Mouse (Mus musculus) C3H10T1/2 (cell line): ENCODE results near the gene Wbp1. TPM values are rescaled to one million over a fixed set of nuclear protein-coding genes. Genes with fewer than 3 reads are reported as not detected.

Source experiments
- polyA plus RNA-seq, 2 experiments: library from polyadenylated mRNA; unstranded; fragments of >200 nt; fragmentation: generic; extraction: Trizol; gene quantifications; one replicate each; pipeline ENCODE4 v1.2.1; 2012; ENCODE audit warnings: missing spikeins in 2 of 2

Gene Wbp1
- 100 to 1,000 TPM in 1 of 2 experiments, 10 to 100 TPM in 1; 83.4 to 162 TPM for polyA plus RNA-seq

DNA sequence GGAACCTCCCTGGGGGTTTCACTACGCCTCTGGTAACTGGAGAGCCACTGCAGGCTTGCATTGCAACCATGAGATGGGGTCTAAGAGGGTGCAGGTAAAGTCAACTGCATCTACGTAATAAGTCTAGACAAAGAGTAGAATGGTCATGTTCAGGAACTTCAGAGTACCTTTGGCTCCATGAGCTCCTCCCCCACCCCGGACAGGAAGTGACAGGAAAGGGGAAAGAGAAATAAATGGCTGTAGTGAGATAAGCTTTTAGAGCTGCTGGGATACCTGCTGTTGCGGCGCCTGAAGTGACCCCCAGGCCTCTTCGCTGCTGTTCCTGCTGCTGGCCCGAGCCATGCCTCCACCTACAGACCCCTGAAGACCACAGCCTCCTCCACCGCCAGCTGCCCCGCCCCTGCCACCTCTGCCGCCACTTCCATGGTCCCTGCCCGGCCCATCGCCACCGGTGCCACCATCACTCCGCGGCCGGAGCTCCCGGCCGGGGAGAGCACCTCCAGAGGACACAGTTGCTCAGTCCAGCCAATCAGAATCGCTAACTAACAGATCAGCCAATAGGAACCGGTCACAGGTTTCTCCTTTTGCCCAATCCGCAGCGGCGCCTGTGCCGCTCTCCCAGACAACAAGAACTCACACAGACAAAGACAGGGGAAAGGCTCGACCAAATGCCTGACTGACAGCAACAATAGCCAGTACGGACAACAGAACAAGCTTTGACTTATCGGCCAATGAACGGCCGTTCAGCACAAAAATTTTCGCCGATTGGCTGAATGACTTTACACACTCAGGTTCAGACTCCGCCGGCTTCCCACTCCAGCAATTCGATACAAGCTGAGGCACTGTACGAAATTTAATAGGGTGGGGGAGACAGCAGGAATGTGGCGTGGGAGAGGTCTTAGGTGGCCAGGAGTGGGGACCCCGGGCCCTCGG, at the start of gene Wbp1:
Wbp1 (minus strand) TSS at position 630 of the 933 bp plus-strand sequence.

DNA sequence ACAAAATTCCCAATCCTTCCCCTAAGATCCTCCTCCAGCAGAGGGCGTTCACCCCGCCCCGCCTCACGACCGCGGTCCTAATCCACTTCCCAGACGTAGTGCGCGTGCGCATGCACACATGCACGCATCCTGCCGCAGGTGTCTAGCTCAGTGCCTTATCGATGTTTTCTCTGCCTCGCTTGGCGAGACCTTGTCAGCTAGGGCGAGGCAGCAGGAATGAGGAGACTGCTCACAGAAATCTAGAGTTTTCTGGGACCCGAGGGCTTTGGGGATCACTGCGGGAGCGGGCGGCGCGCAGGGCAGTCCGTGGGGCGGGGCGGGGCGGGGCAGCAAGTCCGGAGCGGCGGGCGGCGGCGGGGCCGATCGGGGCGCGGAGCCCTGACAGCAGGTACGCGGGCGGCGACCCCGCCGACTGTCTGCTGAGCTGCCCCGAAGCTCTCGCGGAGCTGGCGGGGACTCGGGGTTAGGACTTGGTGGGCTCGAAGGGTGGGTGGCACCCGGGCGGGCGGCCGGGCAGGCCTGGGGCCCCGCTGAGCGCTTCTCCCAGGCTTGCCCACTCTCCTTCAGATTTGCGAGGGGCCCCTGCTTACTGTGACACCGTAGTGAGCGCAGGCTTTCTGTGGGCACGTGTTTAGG, 44.4 kb upstream of the Wbp1 start, which contains the start of gene Dctn1:
Dctn1 (plus strand) TSS at position 314 of the 636 bp plus-strand sequence.

DNA sequence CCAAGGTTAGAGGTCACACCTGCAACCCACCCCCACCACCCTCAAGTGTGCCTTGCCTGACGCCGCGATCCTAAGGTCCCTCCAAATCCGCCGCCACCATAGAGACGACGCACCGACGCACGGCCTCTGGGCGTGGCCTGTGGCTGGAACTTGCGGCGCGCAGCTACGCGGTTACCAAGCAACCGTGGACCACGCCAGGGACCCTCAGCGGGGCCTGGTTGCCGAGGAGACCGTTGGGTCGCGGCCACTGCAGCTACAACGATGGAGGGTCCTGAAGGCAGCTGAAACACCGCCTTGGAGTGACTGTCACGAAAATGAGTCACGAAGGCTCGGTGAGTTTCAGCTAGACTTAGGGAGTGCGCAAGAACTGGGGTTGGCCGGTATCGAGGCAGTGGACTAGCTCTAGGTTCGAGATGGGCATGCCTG, 34.9 kb upstream of the Wbp1 start, which contains the start of the genes Wdr54 and 1700003E16Rik:
Wdr54 (minus strand) TSS at position 139 of the 426 bp plus-strand sequence.
1700003E16Rik (plus strand) TSS at position 146 of the 426 bp plus-strand sequence.

DNA sequence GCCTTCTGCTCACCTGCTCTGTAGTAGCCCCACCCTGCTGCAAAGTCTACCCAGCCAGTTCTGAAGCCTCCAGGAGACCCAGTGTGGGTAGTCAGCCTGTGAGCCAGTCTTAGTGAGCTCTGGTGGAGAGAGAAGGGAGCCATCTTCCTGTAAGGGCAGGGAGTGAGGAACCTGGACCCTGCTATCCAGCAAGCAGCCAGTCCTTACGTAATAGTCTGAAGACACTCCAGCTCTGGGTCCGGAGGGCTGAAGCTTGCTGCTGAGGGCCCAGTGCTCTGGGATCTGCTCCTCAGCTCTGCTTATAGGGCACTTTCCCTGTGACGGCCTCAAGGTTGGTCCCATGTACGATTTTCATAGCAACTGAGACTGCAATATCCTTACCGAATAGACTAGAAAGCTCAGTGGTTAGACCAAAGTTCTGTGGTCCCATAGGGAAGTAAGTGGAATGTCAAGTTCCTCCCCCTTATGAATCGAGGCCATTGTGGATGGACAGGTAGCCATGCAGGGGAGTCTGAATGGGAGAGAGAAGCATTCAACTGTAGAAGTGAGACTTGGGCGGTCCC, 13.7 kb upstream of the Wbp1 start, which contains the start of gene Rtkn:
Rtkn (plus strand) TSS at position 513 of the 563 bp plus-strand sequence.

DNA sequence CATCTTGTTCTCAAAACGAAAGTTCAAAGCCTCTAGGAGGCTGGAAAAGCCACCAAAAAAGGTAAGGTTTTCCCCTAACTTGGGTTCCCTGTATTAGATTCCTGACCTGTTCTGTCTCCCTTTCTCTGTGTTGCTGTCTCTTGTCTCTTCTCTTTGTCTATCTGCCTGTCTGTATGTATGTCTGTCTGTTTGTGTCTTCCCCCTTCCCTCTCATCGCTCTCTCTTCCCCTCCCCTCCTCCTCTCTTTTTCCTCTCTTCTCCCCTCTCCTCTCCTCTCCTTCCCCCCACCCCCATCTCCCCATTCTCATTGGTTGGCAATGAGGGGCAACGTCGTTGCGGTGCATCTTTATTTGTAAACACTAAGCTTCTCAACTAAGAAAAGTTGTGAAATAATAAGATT, 4.0 kb upstream of the Wbp1 start, which contains the start of gene Ino80b:
Ino80b (minus strand) TSS at position 101 of the 400 bp plus-strand sequence.

GRCm38 (mm10) chr6:83115011-83115671, 6.2 kb downstream of the Wbp1 start, which contains the start of gene Mogs:
Gene Mogs, plus strand, starts transcription at chr6:83115496.

DNA sequence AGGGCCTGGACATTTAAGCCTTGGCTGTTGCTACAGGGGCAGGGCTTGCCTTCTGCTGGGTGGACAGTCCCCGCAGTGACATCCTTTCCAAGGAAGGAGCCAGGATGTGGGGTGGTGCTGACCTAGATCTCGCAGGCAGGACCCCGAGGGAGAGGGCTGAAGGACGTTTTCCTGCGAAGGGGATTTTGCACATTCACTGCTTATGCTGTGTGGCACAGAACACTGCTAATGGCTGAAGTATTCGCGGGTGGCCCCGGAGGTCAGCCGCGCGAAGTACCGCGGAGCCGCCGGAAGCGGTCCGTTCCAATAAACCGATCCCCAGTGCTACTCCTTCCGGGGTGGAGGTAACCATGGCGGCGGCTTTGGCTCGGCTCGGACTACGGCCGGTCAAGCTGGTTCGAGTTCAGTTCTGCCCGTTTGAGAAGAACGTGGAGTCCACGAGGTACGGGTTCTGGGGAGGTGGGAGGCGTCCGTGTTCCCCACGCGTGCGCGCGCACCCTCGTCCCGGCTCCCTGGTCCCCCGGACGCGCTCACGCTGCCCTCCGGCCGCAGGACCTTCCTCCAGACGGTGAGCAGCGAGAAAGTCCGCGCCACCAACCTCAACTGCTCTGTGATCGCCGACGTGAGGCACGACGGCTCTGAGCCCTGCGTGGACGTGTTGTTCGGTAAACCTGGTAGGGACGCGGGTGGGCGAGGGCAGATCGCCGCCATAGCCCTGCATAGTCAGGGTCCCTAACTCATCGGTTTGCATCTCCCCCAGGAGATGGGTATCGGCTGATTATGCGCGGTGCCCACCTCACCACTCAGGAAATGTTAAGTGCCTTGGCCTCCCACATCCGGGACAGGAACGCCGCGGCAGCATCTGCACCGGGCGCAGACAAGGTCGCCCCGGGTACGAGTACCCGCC, 12.3 kb downstream of the Wbp1 start, which contains the start of gene Mrpl53:
Mrpl53 (plus strand) TSS at position 279 of the 907 bp plus-strand sequence.

GRCm38 (mm10) chr6:83101316-83101687, 20.1 kb downstream of the Wbp1 start, which contains the start of the genes Ccdc142 and Gm42688:
Gene Ccdc142, plus strand, starts transcription at chr6:83101601.
Gene Gm42688, plus strand, starts transcription at chr6:83101617.

GRCm38 (mm10) chr6:83086121-83087035, 35.0 kb downstream of the Wbp1 start, which contains the start of gene Lbx2:
Gene Lbx2, plus strand, starts transcription at chr6:83086367.

GRCm38 (mm10) chr6:83077630-83078323, 43.6 kb downstream of the Wbp1 start, which contains the start of gene Pcgf1:
Gene Pcgf1, plus strand, starts transcription at chr6:83077869.

DNA sequence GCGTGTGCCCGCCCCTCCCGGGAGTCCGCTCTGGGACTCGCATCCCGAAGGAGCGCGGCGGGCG, 51.3 kb downstream of the Wbp1 start, which contains the start of gene Tlx2:
Tlx2 (minus strand) TSS at position 47 of the 64 bp plus-strand sequence.

Other genes starting within 250 kb of the Wbp1 start
- not detected for gene Sema4f, start 181.8 kb downstream of the Wbp1 start, polyA plus RNA-seq
- gene M1ap, start 174.7 kb downstream of the Wbp1 start, polyA plus RNA-seq: 1 to 10 TPM; 1.2 to 8.0 TPM
- gene Dok1, start 88.1 kb downstream of the Wbp1 start, polyA plus RNA-seq: 10 to 100 TPM; 32.8 to 94.4 TPM
- gene Loxl3, start 87.4 kb downstream of the Wbp1 start, polyA plus RNA-seq: 10 to 100 TPM; 24.3 to 39.1 TPM
- gene Aup1, start 67.0 kb downstream of the Wbp1 start, polyA plus RNA-seq: 100 to 1,000 TPM; 171 to 221 TPM
- 10 to 100 TPM; 41.6 to 88.1 TPM for gene Htra2, start 66.3 kb downstream of the Wbp1 start, polyA plus RNA-seq
- under 1 TPM; 0.07 to 0.87 TPM for gene Dqx1, start 63.7 kb downstream of the Wbp1 start, polyA plus RNA-seq
- gene Tlx2, start 51.3 kb downstream of the Wbp1 start, polyA plus RNA-seq: under 1 TPM; 0.18 to 0.23 TPM
- gene Pcgf1, start 43.7 kb downstream of the Wbp1 start, polyA plus RNA-seq: 10 to 100 TPM; 10.3 to 29.5 TPM
- 1 to 10 TPM in 1 of 2 experiments, under 1 TPM in 1; 0.62 to 2.1 TPM for gene Lbx2, start 35.2 kb downstream of the Wbp1 start, polyA plus RNA-seq
- gene Ccdc142, start 20.0 kb downstream of the Wbp1 start, polyA plus RNA-seq: 1 to 10 TPM in 1 of 2 experiments, under 1 TPM in 1; 0.27 to 2.7 TPM
- gene Gm42688, start 19.9 kb downstream of the Wbp1 start, polyA plus RNA-seq: 1 to 10 TPM in 1 of 2 experiments, under 1 TPM in 1; 0.48 to 2.7 TPM
- 10 to 100 TPM; 66.9 to 76.7 TPM for gene Mrpl53, start 12.5 kb downstream of the Wbp1 start, polyA plus RNA-seq
- 10 to 100 TPM; 16.6 to 26.2 TPM for gene Mogs, start 6.1 kb downstream of the Wbp1 start, polyA plus RNA-seq
- 10 to 100 TPM; 44.3 to 55.0 TPM for gene Ino80b, start 3.9 kb upstream of the Wbp1 start, polyA plus RNA-seq
- 10 to 100 TPM; 24.9 to 34.2 TPM for gene Rtkn, start 13.9 kb upstream of the Wbp1 start, polyA plus RNA-seq
- 1 to 10 TPM; 6.6 to 10.0 TPM for gene Wdr54, start 34.8 kb upstream of the Wbp1 start, polyA plus RNA-seq
- 1 to 10 TPM; 2.0 to 4.9 TPM for gene 1700003E16Rik, start 34.8 kb upstream of the Wbp1 start, polyA plus RNA-seq
- gene Dctn1, start 44.4 kb upstream of the Wbp1 start, polyA plus RNA-seq: 100 to 1,000 TPM in 1 of 2 experiments, 10 to 100 TPM in 1; 46.5 to 121 TPM
- gene Slc4a5, start 98.3 kb upstream of the Wbp1 start, polyA plus RNA-seq: under 1 TPM in 1 of 2 experiments, not detected in 1; 0.02 TPM
- 10 to 100 TPM; 10.4 to 16.0 TPM for gene Mthfd2, start 204.3 kb upstream of the Wbp1 start, polyA plus RNA-seq
- 10 to 100 TPM in 1 of 2 experiments, 1 to 10 TPM in 1; 1.6 to 24.1 TPM for gene Mob1a, start 204.5 kb upstream of the Wbp1 start, polyA plus RNA-seq
- gene Bola3, start 227.6 kb upstream of the Wbp1 start, polyA plus RNA-seq: 10 to 100 TPM; 59.8 to 90.4 TPM